Mouse (Mus musculus) myocyte (in vitro differentiated cells): ENCODE results near the gene Fgf4. TPM values are rescaled to one million over a fixed set of nuclear protein-coding genes. Genes with fewer than 3 reads are reported as not detected.
"Not testable (repeated sequence)": the region's sequence is repeated elsewhere in the genome, so short reads cannot be mapped to it uniquely, and the experiment has no call there.

ENCODE experiments used
- H3K27me3 ChIP-seq: one replicate; pipeline ENCODE4 v1.6.1; 2011; ENCODE audit not compliant: control insufficient read depth, insufficient read depth, insufficient read length
- H3K36me3 ChIP-seq: one replicate; pipeline ENCODE4 v1.6.1; 2011; ENCODE audit not compliant: control insufficient read depth, insufficient read depth
- H3K4me2 ChIP-seq: one replicate; pipeline ENCODE4 v1.6.1; 2011; ENCODE audit warnings: low read depth, control low read depth
- H3K4me3 ChIP-seq: one replicate; pipeline ENCODE4 v1.5.1; 2011; ENCODE audit warnings: mild to moderate bottlenecking, control low read depth, moderate library complexity
- H3K79me2 ChIP-seq: one replicate; pipeline ENCODE4 v1.6.1; 2011; ENCODE audit not compliant: control insufficient read depth, insufficient read depth
- H3ac ChIP-seq: one replicate; pipeline ENCODE4 v1.6.1; 2011; ENCODE audit not compliant: control insufficient read depth, insufficient read length
- CEBPB ChIP-seq: IDR thresholded peaks from 2 replicates; pipeline ENCODE4 v1.6.1; 2011; ENCODE audit warnings: mild to moderate bottlenecking, moderate library complexity; ENCODE audit not compliant: poor library complexity, insufficient read depth, severe bottlenecking
- E2F4 ChIP-seq: IDR thresholded peaks from one replicate; pipeline ENCODE4 v1.6.1; 2011; ENCODE audit warnings: mild to moderate bottlenecking, control low read depth, moderate library complexity; ENCODE audit not compliant: insufficient read depth
- MAX ChIP-seq: IDR thresholded peaks from one replicate; pipeline ENCODE4 v1.6.1; 2011; ENCODE audit warnings: low read depth, mild to moderate bottlenecking, control low read depth
- MYOD1 ChIP-seq, 3 experiments: IDR thresholded peaks; one replicate each; pipeline ENCODE4 v1.6.1; 2011; ENCODE audit warnings: control low read depth in 2 of 3, low read depth in 2 of 3, mild to moderate bottlenecking in 2 of 3, moderate library complexity in 1 of 3; ENCODE audit not compliant: insufficient read length in 2 of 3, control insufficient read depth in 1 of 3
- MYOG ChIP-seq, 3 experiments: IDR thresholded peaks; one replicate each; pipeline ENCODE4 v1.6.1; 2011; ENCODE audit warnings: control low read depth in 2 of 3, low read depth in 2 of 3, mild to moderate bottlenecking in 2 of 3; ENCODE audit not compliant: insufficient read length in 2 of 3, control insufficient read depth in 1 of 3, insufficient read depth in 1 of 3
- POLR2A ChIP-seq: IDR thresholded peaks from one replicate; pipeline ENCODE4 v1.6.1; 2011; ENCODE audit warnings: low read depth, mild to moderate bottlenecking, control low read depth, moderate library complexity; ENCODE audit not compliant: insufficient read length
- POLR2AphosphoS2 ChIP-seq: IDR thresholded peaks from one replicate; pipeline ENCODE4 v1.6.1; 2011; ENCODE audit warnings: low read depth, control low read depth; ENCODE audit not compliant: insufficient read length
- REST ChIP-seq: IDR thresholded peaks from one replicate; pipeline ENCODE4 v1.6.1; 2011; ENCODE audit warnings: mild to moderate bottlenecking, control low read depth, moderate library complexity; ENCODE audit not compliant: insufficient read depth, insufficient read length
- SRF ChIP-seq: IDR thresholded peaks from one replicate; pipeline ENCODE4 v1.6.1; 2011; ENCODE audit warnings: low read depth; ENCODE audit not compliant: control insufficient read depth, insufficient read length
- TCF12 ChIP-seq: IDR thresholded peaks from one replicate; pipeline ENCODE4 v1.6.1; 2011; ENCODE audit warnings: mild to moderate bottlenecking, control low read depth; ENCODE audit not compliant: poor library complexity, insufficient read depth, severe bottlenecking
- TCF3 ChIP-seq: IDR thresholded peaks from one replicate; pipeline ENCODE4 v1.6.1; 2011; ENCODE audit warnings: low read depth, control low read depth; ENCODE audit not compliant: insufficient read length
- USF1 ChIP-seq: IDR thresholded peaks from one replicate; pipeline ENCODE4 v1.6.1; 2011; ENCODE audit warnings: low read depth, mild to moderate bottlenecking, control low read depth, moderate library complexity
- polyA plus RNA-seq: library from polyadenylated mRNA; unstranded; fragments of >200 nt; fragmentation: generic; extraction: Trizol; gene quantifications from one replicate; pipeline ENCODE4 v1.2.1, GENCODE M21; 2012; ENCODE audit warnings: missing spikeins

Gene Fgf4
- polyA plus RNA-seq, 1 experiment = not detected

GRCm38 (mm10) chr7:144883106-144883505, 35.9 kb downstream of the Fgf4 start:
- Histone ChIP-seq H3K79me2 (no peaks in the 10 kb centered on the region), H3K36me3 (no peaks in the 10 kb centered on the region), H3K27me3 (no peaks in the 10 kb centered on the region), H3K4me3 (no peak overlapping the region), H3ac (no peak overlapping the region), H3K4me2 (no peak overlapping the region)
- TF ChIP-seq POLR2A (no peak), MYOG (IDR thresholded peaks at IDR 0.05; ENCODE audit: control insufficient read depth in 1 of 3, insufficient read depth in 1 of 3, insufficient read length in 2 of 3, low read depth in 2 of 3) (no peak), REST (no peak), USF1 (no peak), MAX (no peak), POLR2AphosphoS2 (no peak), E2F4 (no peak), CEBPB (no peak), TCF3 (no peak), SRF (no peak), MYOD1 (IDR thresholded peaks at IDR 0.05; ENCODE audit: control insufficient read depth in 1 of 3, insufficient read length in 2 of 3, low read depth in 2 of 3) (no peak), TCF12 (no peak)

GRCm38 (mm10) chr7:144887672-144888071, 40.5 kb downstream of the Fgf4 start:
- H3ac ChIP-seq = no peak overlapping the region
- peaks cover 18% of the 10 kb centered on the region for H3K27me3 ChIP-seq
- no peaks in the 10 kb centered on the region for H3K79me2 ChIP-seq
- H3K36me3 ChIP-seq = no peaks in the 10 kb centered on the region
- no peak overlapping the region for H3K4me3 ChIP-seq
- TF ChIP-seq TCF3 = no peak
- TF ChIP-seq E2F4 = no peak
- no peak for TF ChIP-seq REST
- TF ChIP-seq SRF = no peak
- no peak for TF ChIP-seq MAX
- TF ChIP-seq POLR2AphosphoS2 = no peak
- TF ChIP-seq MYOD1 (IDR thresholded peaks at IDR 0.05; ENCODE audit: control insufficient read depth in 1 of 3, insufficient read length in 2 of 3, low read depth in 2 of 3) = no peak
- no peak for TF ChIP-seq TCF12
- TF ChIP-seq MYOG (IDR thresholded peaks at IDR 0.05; ENCODE audit: control insufficient read depth in 1 of 3, insufficient read depth in 1 of 3, insufficient read length in 2 of 3, low read depth in 2 of 3) = no peak
- TF ChIP-seq CEBPB = no peak
- TF ChIP-seq POLR2A = no peak
- no peak for TF ChIP-seq USF1
- no peak overlapping the region for H3K4me2 ChIP-seq

- TF ChIP-seq TCF3 (no peak), MYOD1 (IDR thresholded peaks at IDR 0.05; ENCODE audit: control insufficient read depth in 1 of 3, insufficient read length in 2 of 3, low read depth in 2 of 3) (no peak), MYOG (IDR thresholded peaks at IDR 0.05; ENCODE audit: control insufficient read depth in 1 of 3, insufficient read depth in 1 of 3, insufficient read length in 2 of 3, low read depth in 2 of 3) (no peak), REST (no peak), E2F4 (no peak), USF1 (no peak), SRF (no peak), TCF12 (no peak), POLR2A (no peak), POLR2AphosphoS2 (no peak)
- no peaks in the 10 kb centered on the region for H3K79me2 ChIP-seq
- H3K4me2 ChIP-seq = no peak overlapping the region
- H3K4me3 ChIP-seq = no peak overlapping the region
- no peak overlapping the region for H3ac ChIP-seq
- no peaks in the 10 kb centered on the region for H3K36me3 ChIP-seq
- H3K27me3 ChIP-seq = peaks cover 18% of the 10 kb centered on the region
These were observed 41.6 kb downstream of the Fgf4 start for GRCm38 (mm10) chr7:144888564-144889299.

- H3K27me3 ChIP-seq = peaks cover 23% of the 10 kb centered on the region
- not testable (repeated sequence) for H3K4me3 ChIP-seq, H3K79me2 ChIP-seq, H3K36me3 ChIP-seq, H3ac ChIP-seq, H3K4me2 ChIP-seq
These were observed 43.5 kb downstream of the Fgf4 start for GRCm38 (mm10) chr7:144890661-144891060.

GRCm38 (mm10) chr7:144891863-144892262, 44.7 kb downstream of the Fgf4 start:
- Histone ChIP-seq H3K4me3 (no peak overlapping the region), H3K36me3 (no peaks in the 10 kb centered on the region), H3K4me2 (no peak overlapping the region), H3K27me3 (peaks cover 35% of the 10 kb centered on the region), H3ac (no peak overlapping the region), H3K79me2 (no peaks in the 10 kb centered on the region)
- TF ChIP-seq TCF3 (no peak), POLR2AphosphoS2 (no peak), MYOD1 (IDR thresholded peaks at IDR 0.05; ENCODE audit: control insufficient read depth in 1 of 3, insufficient read length in 2 of 3, low read depth in 2 of 3) (no peak), CEBPB (no peak), REST (no peak), E2F4 (no peak), POLR2A (no peak), TCF12 (no peak), MAX (no peak), USF1 (no peak), MYOG (IDR thresholded peaks at IDR 0.05; ENCODE audit: control insufficient read depth in 1 of 3, insufficient read depth in 1 of 3, insufficient read length in 2 of 3, low read depth in 2 of 3) (no peak), SRF (no peak)
